Mouse (Mus musculus): ENCODE measurements around the gene Fer.

DNA sequence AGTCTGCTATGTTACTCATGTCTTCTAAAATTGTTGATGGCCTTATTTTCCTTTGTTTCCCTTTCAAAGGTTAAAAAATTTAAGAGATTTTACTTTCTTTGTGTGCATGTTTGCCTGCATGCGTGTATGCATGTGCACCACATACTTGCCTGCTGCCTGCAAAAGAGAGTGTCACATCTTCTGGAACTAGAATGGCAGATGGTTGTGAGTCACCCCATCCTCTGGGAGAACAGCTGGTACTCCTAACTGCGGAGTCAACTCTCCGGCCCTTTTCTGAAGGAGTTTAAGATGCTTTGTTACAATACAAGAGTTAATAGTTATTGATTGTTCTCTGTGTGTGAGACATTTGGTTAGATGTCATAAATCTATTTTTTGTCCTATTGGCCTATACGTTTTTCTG is 16.0 kb downstream of the Fer start:
- no peak for TF ChIP-seq CTCF (IDR thresholded peaks at IDR 0.05)
- TF ChIP-seq EP300 (IDR thresholded peaks at IDR 0.05): no peak

Measured in lung, postnatal 0 days (tissue).